Mouse (Mus musculus): Measurements from ENCODE around the gene P3h3.

DNA sequence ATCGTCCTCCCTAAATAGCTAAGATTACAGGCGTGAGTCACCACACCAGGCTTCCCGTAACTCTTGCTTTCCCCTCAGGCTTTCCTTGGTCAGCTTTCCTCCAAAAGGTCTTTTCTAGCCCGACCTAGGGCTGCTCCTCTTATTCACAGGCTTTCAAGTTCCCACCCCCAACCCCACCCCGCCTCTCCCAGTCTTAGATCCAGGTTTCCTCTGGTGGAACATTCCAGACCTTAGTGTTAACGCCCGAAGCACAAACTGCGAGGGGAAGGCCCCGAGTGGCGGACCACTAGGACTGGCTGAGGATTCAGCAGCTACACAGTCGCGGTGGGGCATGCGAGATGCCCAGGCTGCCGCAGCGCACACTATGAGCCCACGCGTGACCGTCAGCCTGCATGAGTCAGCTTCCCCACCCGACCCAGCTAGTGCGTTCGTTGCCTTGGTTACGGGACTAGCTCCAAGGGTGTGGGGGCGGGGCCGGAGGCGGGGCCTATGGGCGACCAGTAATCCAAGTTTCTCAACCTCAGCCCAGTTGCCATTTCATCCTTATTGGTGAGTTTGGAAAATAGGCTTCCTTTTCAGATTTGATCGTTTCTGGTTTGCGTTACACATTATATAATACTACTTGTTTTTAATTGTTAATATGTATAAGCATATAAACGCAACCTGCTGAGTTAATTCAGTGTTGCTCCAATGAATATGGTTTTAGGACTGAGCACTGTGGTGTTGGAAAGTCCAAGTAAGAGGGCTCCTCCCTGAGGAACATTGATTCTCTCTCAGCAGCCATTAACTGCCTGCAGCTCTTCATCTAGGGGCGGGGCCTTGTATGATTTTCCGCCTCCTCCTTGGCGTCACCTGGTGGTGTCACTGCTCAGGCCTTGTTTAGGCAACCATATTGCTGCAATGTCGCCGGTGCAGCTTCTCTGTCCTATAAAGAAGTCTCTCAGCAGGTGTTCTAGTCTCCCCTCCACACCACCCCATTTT lies 51.9 kb downstream of the P3h3 start:
- no peak; the same call in 1 of the 2 replicates for TF ChIP-seq POLR2A (IDR thresholded peaks at IDR 0.05; ENCODE audit: low read depth, low read length)
- TF ChIP-seq CTCF (IDR thresholded peaks at IDR 0.05; ENCODE audit: extremely low read depth, insufficient read length, insufficient replicate concordance, low read depth, low read length) = peak; percentile 38; the same call in 1 of the 2 replicates
